Mouse (Mus musculus) heart, postnatal 0 days (tissue): ENCODE measurements around the gene Traf7. TPM values are rescaled to one million over a fixed set of nuclear protein-coding genes. Genes with fewer than 3 reads are reported as not detected.

Experiments
- ATAC-seq: fragments of 200-750 bp; cut with Nextera tagmentation; 2 replicates; pipeline ENCODE4 v1.8.0; 2017; ENCODE audit warnings: low read depth, moderate number of reproducible peaks, moderate library complexity; ENCODE audit not compliant: insufficient read depth
- DNase-seq: peaks from one replicate; pipeline ENCODE4 v3.0.0-alpha.2; 2016; ENCODE audit warnings: low spot score
- H3K27ac ChIP-seq: fragments of 300-500 bp; sonication (generic); 2 replicates; pipeline ENCODE4 v1.5.1; 2014; ENCODE audit warnings: low read depth, mild to moderate bottlenecking
- H3K27me3 ChIP-seq: fragments of 300-500 bp; sonication (generic); 2 replicates; pipeline ENCODE4 v1.6.1; 2014; ENCODE audit warnings: low read length, mixed read lengths; ENCODE audit not compliant: control insufficient read depth, insufficient read depth
- H3K36me3 ChIP-seq: fragments of 300-500 bp; sonication (generic); replicated peaks from 2 replicates; pipeline ENCODE4 v1.6.1; 2014; ENCODE audit warnings: low read length, mixed read lengths; ENCODE audit not compliant: control insufficient read depth, insufficient read depth
- H3K4me1 ChIP-seq: fragments of 300-500 bp; sonication (generic); 2 replicates; pipeline ENCODE4 v1.6.1; 2014; ENCODE audit warnings: antibody characterized with exemption; ENCODE audit not compliant: control insufficient read depth, insufficient read depth
- H3K4me2 ChIP-seq: fragments of 300-500 bp; sonication (generic); 2 replicates; pipeline ENCODE4 v1.6.1; 2014; ENCODE audit warnings: low read depth, mild to moderate bottlenecking, low read length, moderate library complexity
- H3K4me3 ChIP-seq: fragments of 300-500 bp; sonication (generic); 2 replicates; pipeline ENCODE4 v1.5.1; 2014; ENCODE audit warnings: low read depth, low read length
- H3K9ac ChIP-seq: fragments of 300-500 bp; sonication (generic); replicated peaks from 2 replicates; pipeline ENCODE4 v1.6.1; 2014; ENCODE audit warnings: low read depth, low read length, mixed read lengths
- H3K9me3 ChIP-seq: fragments of 300-500 bp; sonication (generic); replicated peaks from 2 replicates; pipeline ENCODE4 v1.6.1; 2016; ENCODE audit warnings: low read length; ENCODE audit not compliant: control insufficient read depth
- CTCF ChIP-seq: IDR thresholded peaks from 2 replicates; pipeline ENCODE4 v1.5.1; 2016; ENCODE audit warnings: antibody characterized with exemption, control low read depth, low read depth
- EP300 ChIP-seq: IDR thresholded peaks from 2 replicates; pipeline ENCODE4 v1.6.1; 2016; ENCODE audit warnings: antibody characterized with exemption, low read depth
- WGBS: fragments of 180-500 bp; shearing (Covaris S2); extraction: QIAGEN DNeasy Blood & Tissue Kit; methylation state at CpG from one replicate; pipeline ENCODE4 v1.1.7; 2014; 5-methylcytosine and 5-hydroxymethylcytosine counted together
- polyA plus RNA-seq: library from polyadenylated mRNA; unstranded; fragments of >200 nt; fragmentation: Nextera tagmentation; extraction: Ambion mirVana; gene quantifications from 2 replicates; pipeline ENCODE4 v1.2.1, GENCODE M21; 2015
- total RNA-seq: library from RNA; depleted of rRNA; stranded (reverse); fragments of >200 nt; gene quantifications from 2 replicates; pipeline ENCODE4 v1.2.3, GENCODE M21; 2014; ENCODE audit warnings: low replicate concordance

The Traf7 gene
- total and polyA plus RNA-seq, 2 experiments from 2014 or later = 48.9 to 281 TPM

GRCm38 (mm10) chr17:24485090-24485860 lies 42.5 kb downstream of the Traf7 start:
- Histone ChIP-seq H3K36me3 (no peaks in the 10 kb centered on the region), H3K4me2 (no peak overlapping the region), H3K4me3 (no peak overlapping the region), H3K9ac (no peak overlapping the region), H3K9me3 (no peaks in the 10 kb centered on the region), H3K27me3 (peaks cover 28% of the 10 kb centered on the region), H3K27ac (no peak overlapping the region), H3K4me1 (peaks cover 11% of the 10 kb centered on the region; the same call in 1 of the 2 replicates)
- DNase-seq = no peak
- no peak for TF ChIP-seq EP300
- no peak for TF ChIP-seq CTCF
- ATAC-seq = no peak
- WGBS = 38% methylated on average over 11 of the region's 11 CpGs

GRCm38 (mm10) chr17:24483495-24483894 lies 44.2 kb downstream of the Traf7 start:
- H3K9me3 ChIP-seq = no peaks in the 10 kb centered on the region
- no peak for DNase-seq
- no peak overlapping the region for H3K9ac ChIP-seq
- H3K27me3 ChIP-seq = peaks cover 13% of the 10 kb centered on the region
- no peak overlapping the region for H3K4me3 ChIP-seq
- no peak overlapping the region for H3K4me2 ChIP-seq
- peaks cover 5% of the 10 kb centered on the region; the same call in 1 of the 2 replicates for H3K4me1 ChIP-seq
- no peaks in the 10 kb centered on the region for H3K36me3 ChIP-seq
- TF ChIP-seq EP300 = no peak
- no peak for TF ChIP-seq CTCF
- ATAC-seq = no peak
- 83% methylated on average over 3 of the region's 3 CpGs for WGBS
- H3K27ac ChIP-seq = no peak overlapping the region

GRCm38 (mm10) chr17:24481027-24481815 lies 46.5 kb downstream of the Traf7 start:
- 0 out of 2 replicates have a peak, but pooled peaks cover 3% of the 10 kb centered on the region for H3K27me3 ChIP-seq
- no peaks in the 10 kb centered on the region for H3K9me3 ChIP-seq
- TF ChIP-seq CTCF (no peak), EP300 (no peak)
- peaks cover 12% of the 10 kb centered on the region for H3K36me3 ChIP-seq
- no peak overlapping the region for H3K27ac ChIP-seq
- H3K4me3 ChIP-seq = no peak overlapping the region
- ATAC-seq (no peak), DNase-seq (no peak)
- WGBS = 90% methylated on average over 20 of the region's 20 CpGs
- no peak overlapping the region for H3K9ac ChIP-seq
- H3K4me2 ChIP-seq = no peak overlapping the region
- H3K4me1 ChIP-seq = peaks cover 5% of the 10 kb centered on the region

- no peak overlapping the region for H3K4me2 ChIP-seq
- H3K27me3 ChIP-seq = 0 out of 2 replicates have a peak, but pooled peaks cover 3% of the 10 kb centered on the region
- no peak for DNase-seq
- ATAC-seq = no peak
- no peak overlapping the region for H3K4me3 ChIP-seq
- 41% methylated on average over 3 of the region's 3 CpGs for WGBS
- no peak overlapping the region for H3K27ac ChIP-seq
- H3K36me3 ChIP-seq = peaks cover 21% of the 10 kb centered on the region
- H3K9me3 ChIP-seq = no peaks in the 10 kb centered on the region
- peaks cover 2% of the 10 kb centered on the region for H3K4me1 ChIP-seq
- H3K9ac ChIP-seq = no peak overlapping the region
- TF ChIP-seq EP300 (no peak), CTCF (peak; percentile 32)
Measured at GRCm38 (mm10) chr17:24480201-24480826, 47.4 kb downstream of the Traf7 start.

GRCm38 (mm10) chr17:24479431-24479830 lies 48.3 kb downstream of the Traf7 start:
- Histone ChIP-seq H3K9me3 (no peaks in the 10 kb centered on the region), H3K4me1 (no peaks in the 10 kb centered on the region; the same call in none of the 2 replicates), H3K4me2 (no peak overlapping the region), H3K9ac (peak overlapping the region; percentile 81; the same call in 1 of the 2 replicates), H3K4me3 (peak overlapping the region; percentile 75), H3K27ac (no peak overlapping the region), H3K36me3 (peaks cover 30% of the 10 kb centered on the region), H3K27me3 (0 out of 2 replicates have a peak, but pooled peaks cover under 1% of the 10 kb centered on the region)
- no peak for DNase-seq
- no peak for ATAC-seq
- TF ChIP-seq EP300 = no peak
- TF ChIP-seq CTCF = no peak
- WGBS = 27% methylated on average over 1 of the region's 1 CpGs
